14 mouse cellular contexts compared by ENCODE assay signal in the genomic region with DNA sequence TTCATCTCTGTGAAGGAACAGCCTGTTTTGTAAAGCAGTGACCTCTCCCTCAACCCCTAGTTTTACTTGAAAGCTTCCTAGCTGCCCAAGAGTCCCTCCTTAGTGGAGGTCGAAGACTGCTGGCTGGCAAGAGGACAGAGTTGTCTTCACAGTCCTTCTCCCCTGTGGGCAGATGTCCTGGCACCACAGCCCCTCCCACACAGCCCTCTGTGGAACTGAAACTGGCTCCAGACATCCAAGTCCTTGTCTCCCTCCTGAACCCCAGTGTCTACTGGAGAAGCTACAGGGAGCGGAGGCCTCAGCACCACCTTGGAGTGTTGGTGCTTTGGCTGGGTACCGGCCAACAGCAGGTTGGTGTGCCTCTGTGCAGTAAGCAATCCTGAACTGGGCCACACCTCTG.
"Had no signal": no experiment of that assay in that cellular context is flagged by ENCODE, and none has a peak within 500 bp of the region (broad histone marks: within the 10 kb centered on the region; RNA-seq: fewer than 3 reads in every experiment).

No protein-coding gene starts in this region.

- H3K4me3 ChIP-seq: intestine, embryonic 15.5 days; liver, embryonic 15.5 days; midbrain, embryonic 12.5 days had no signal

- H3K27ac ChIP-seq: intestine, embryonic 15.5 days; liver, embryonic 15.5 days; midbrain, embryonic 12.5 days; stomach, postnatal 0 days had no signal

- H3K27me3 ChIP-seq: intestine, embryonic 15.5 days; liver, embryonic 15.5 days; midbrain, embryonic 12.5 days had no signal

- H3K9me3 ChIP-seq: intestine, embryonic 15.5 days; liver, embryonic 15.5 days; midbrain, embryonic 12.5 days had no signal

- H3K36me3 ChIP-seq: intestine, embryonic 15.5 days; midbrain, embryonic 12.5 days had no signal

- ATAC-seq: intestine, embryonic 15.5 days; lung, postnatal 0 days had no signal

- DNase-seq: kidney, adult 18-20 months; kidney, postnatal 14 days; lung, adult 2 months; lung, postnatal 36 days; right cerebral cortex, adult 18-20 months; right cerebral cortex, postnatal 25 days; thymus, adult 2 months; thymus, postnatal 36 days had no signal

- H3K4me2 ChIP-seq: intestine, embryonic 15.5 days; liver, embryonic 11.5 days; liver, embryonic 15.5 days; midbrain, embryonic 12.5 days had no signal

- H3K9ac ChIP-seq: intestine, embryonic 15.5 days; liver, embryonic 15.5 days; midbrain, embryonic 12.5 days had no signal
